Mouse (Mus musculus) erythroblast, embryonic 14.5 days (primary cell): ENCODE measurements around the gene Cfd. TPM values are rescaled to one million over a fixed set of nuclear protein-coding genes. Genes with fewer than 3 reads are reported as not detected.
"Not testable (repeated sequence)": the region's sequence is repeated elsewhere in the genome, so short reads cannot be mapped to it uniquely, and the experiment has no call there.

ENCODE experiments used
- H3K27me3 ChIP-seq: 2 replicates; pipeline ENCODE4 v1.6.1; 2012; ENCODE audit warnings: inconsistent platforms; ENCODE audit not compliant: control insufficient read depth
- H3K36me3 ChIP-seq: 2 replicates; pipeline ENCODE4 v1.6.1; 2012; ENCODE audit warnings: mild to moderate bottlenecking, inconsistent platforms; ENCODE audit not compliant: control insufficient read depth
- H3K4me1 ChIP-seq: 2 replicates; pipeline ENCODE4 v1.6.1; 2012; ENCODE audit warnings: inconsistent platforms; ENCODE audit not compliant: control insufficient read depth
- H3K4me3 ChIP-seq: replicated peaks from 2 replicates; pipeline ENCODE3; 2012; ENCODE audit warnings: moderate library complexity, mild to moderate bottlenecking, inconsistent platforms
- H3K9me3 ChIP-seq: 2 replicates; pipeline ENCODE4 v1.6.1; 2012; ENCODE audit warnings: low read length, inconsistent platforms, mixed read lengths; ENCODE audit not compliant: control insufficient read depth
- GATA1 ChIP-seq: IDR thresholded peaks from 2 replicates; pipeline ENCODE4 v1.6.1; 2012; ENCODE audit warnings: low read length, inconsistent platforms, mixed read lengths
- TAL1 ChIP-seq: IDR thresholded peaks from 3 replicates; pipeline ENCODE4 v1.6.1; 2012; ENCODE audit warnings: low read length, inconsistent platforms, mixed read lengths
- polyA plus RNA-seq: library from polyadenylated mRNA; stranded (reverse); fragments of >175 nt; gene quantifications from 2 replicates; pipeline ENCODE4 v1.2.3, GENCODE M21; 2012

The Cfd gene
- polyA plus RNA-seq, 1 experiment = not detected

DNA sequence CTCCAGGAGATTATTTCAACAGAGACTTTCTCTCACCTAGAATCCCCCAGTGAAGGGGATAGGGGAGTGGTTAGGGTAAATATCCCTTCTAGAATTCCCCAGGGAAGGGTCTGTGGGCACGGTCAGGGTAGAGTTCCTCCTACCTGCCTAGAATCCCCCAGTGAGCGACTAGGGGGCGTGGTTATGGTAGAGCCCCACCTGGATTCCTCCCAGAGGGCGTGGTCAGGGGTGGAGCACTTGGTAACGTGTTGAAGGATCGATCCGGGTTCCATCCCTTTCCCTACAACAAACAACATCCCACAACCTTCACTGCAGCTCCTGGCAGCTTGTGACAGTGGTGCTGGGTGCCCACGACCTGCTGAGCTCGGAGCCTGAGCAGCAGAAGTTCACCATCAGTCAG, 9.9 kb upstream of the Cfd start:
- H3K4me1 ChIP-seq = peaks cover 40% of the 10 kb centered on the region
- TF ChIP-seq GATA1 = no peak
- TF ChIP-seq TAL1 = no peak
- no peaks in the 10 kb centered on the region for H3K36me3 ChIP-seq
- no peaks in the 10 kb centered on the region for H3K9me3 ChIP-seq
- H3K4me3 ChIP-seq = no peak overlapping the region
- H3K27me3 ChIP-seq = peaks cover 56% of the 10 kb centered on the region

DNA sequence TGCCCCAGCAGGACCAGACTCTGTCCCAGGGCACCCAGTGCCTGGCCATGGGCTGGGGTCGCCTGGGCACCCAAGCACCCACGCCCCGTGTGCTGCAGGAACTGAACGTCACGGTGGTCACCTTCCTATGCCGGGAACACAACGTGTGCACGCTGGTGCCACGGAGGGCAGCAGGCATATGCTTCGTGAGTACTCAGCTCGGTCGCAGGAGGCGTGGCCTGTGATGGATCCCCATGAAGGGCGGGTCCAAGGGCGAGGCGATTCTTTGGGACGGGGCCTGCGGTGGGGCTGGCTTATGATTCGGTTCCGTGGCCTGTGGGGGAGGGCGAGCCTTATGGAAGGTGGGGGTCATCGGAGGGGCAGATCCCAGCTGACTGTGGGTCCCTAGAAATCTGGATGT, 8.7 kb upstream of the Cfd start:
- peaks cover 38% of the 10 kb centered on the region for H3K4me1 ChIP-seq
- H3K36me3 ChIP-seq = no peaks in the 10 kb centered on the region
- H3K4me3 ChIP-seq = peak overlapping the region; percentile 23

DNA sequence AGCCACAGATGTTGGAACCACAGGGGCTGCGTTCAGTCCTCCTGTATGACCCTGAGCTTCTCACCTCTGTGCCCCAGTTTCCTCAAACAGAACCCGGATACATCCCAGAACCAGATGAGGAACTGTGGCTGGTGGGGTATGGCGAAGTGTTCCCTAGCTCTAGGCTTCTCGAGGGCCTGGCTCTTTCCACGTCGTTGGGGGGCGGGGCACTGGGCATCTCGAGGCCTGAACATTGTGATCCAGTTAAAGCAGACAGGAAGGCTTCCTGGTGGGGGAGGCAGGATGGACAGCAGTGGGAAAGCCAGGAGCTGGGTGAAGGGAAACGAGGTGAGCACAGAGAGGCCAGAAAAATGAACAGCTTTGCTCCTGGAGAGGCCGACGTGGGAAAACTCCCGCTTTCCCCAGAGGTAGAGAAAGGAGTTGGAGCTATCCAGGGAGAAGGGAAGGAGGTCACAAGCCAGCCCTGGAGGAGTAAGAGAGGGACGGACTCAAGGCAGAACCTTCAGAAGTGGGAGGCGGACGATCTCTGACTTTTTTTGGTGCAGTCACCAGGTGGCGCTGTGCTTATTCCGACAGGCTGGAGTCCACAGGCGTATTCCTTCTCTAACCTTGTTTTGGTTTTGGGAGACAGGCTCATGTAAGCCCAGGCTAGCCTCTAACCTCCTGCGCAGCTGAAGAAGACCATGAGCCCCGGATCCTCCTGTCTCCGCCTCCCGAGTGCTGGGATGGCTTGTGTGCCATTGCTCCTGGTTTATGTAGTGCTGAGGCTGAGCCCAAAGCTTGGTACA, 7.2 kb upstream of the Cfd start:
- Histone ChIP-seq H3K4me3 (no peak overlapping the region), H3K4me1 (peaks cover 28% of the 10 kb centered on the region), H3K36me3 (no peaks in the 10 kb centered on the region), H3K27me3 (peaks cover 42% of the 10 kb centered on the region), H3K9me3 (no peaks in the 10 kb centered on the region)
- no peak for TF ChIP-seq GATA1
- no peak for TF ChIP-seq TAL1

More for the DNA sequence above, 8.7 kb upstream of the Cfd start:
- Histone ChIP-seq H3K9me3 (no peaks in the 10 kb centered on the region), H3K27me3 (peaks cover 54% of the 10 kb centered on the region)
- TF ChIP-seq TAL1 (no peak), GATA1 (no peak)

DNA sequence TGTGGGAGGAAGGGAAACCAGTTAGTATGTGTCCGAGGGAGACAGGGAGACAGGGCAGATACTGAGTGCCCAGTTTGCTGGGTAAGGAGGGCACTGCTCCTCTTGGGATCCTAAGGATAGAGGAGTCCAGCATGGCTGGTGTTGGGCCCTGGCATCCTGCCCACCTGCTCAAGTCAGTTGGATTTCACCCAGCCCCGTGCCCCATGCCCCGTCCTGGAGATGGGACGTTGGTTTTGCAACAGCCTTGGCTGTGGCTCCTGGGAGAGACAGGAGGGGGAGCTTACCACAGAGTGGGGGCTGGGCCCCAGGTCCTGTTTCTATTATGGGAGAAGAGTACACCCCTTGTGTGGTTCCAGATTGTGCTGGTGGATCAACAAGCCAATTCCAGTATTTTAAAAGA, 6.2 kb upstream of the Cfd start:
- Histone ChIP-seq H3K27me3 (peaks cover 36% of the 10 kb centered on the region), H3K4me3 (no peak overlapping the region), H3K4me1 (peaks cover 28% of the 10 kb centered on the region), H3K9me3 (no peaks in the 10 kb centered on the region), H3K36me3 (no peaks in the 10 kb centered on the region)
- TF ChIP-seq TAL1 = no peak
- TF ChIP-seq GATA1 = no peak

DNA sequence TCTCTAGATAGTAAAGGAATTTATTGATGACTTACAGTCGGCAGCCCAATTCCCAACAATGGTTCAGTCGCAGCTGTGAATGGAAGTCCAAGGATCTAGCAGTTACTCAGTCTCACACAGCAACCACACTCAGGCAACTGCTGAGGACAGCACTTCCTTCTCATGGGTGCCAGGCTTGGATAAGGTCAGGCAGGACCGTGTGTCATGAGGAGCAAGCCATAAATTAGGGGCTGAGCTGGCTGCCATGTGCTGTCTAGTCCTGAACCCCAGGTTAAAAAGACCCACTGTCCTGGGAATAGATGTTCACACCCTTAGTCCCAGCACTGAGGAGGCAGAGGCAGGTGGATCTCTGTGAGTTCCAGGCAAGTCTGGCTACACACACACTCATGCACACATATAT, 5.7 kb upstream of the Cfd start:
- not testable (repeated sequence) for H3K36me3 ChIP-seq, H3K9me3 ChIP-seq, H3K4me3 ChIP-seq
- H3K4me1 ChIP-seq = peaks cover 26% of the 10 kb centered on the region
- peaks cover 33% of the 10 kb centered on the region for H3K27me3 ChIP-seq

DNA sequence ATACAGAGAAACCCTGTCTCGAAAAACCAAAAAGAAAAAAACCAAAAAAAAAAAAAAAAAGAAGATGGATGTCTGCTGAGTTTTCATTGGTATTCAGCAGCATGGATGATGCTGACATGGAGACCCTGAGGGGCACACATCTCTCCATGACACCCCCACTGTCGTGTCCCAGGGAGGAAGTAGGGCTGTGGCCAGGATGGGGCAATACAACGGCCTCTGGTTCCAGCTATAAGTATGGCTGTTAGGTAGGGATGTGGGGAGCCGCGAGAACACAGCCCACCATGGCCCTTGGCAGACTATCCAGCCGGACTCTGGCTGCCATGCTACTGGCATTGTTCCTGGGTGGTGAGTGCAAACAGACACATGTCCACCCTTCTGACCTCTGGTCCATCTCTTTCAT, 4.6 kb upstream of the Cfd start, which contains the start of gene Elane:
TSS of gene Elane (plus strand) at position 194 of the 400 bp plus-strand sequence.
- Histone ChIP-seq H3K4me1 (peaks cover 17% of the 10 kb centered on the region), H3K27me3 (peaks cover 29% of the 10 kb centered on the region), H3K9me3 (no peaks in the 10 kb centered on the region), H3K36me3 (no peaks in the 10 kb centered on the region), H3K4me3 (no peak within 1 kb of the TSS)
- TF ChIP-seq TAL1 = no peak
- no peak for TF ChIP-seq GATA1

DNA sequence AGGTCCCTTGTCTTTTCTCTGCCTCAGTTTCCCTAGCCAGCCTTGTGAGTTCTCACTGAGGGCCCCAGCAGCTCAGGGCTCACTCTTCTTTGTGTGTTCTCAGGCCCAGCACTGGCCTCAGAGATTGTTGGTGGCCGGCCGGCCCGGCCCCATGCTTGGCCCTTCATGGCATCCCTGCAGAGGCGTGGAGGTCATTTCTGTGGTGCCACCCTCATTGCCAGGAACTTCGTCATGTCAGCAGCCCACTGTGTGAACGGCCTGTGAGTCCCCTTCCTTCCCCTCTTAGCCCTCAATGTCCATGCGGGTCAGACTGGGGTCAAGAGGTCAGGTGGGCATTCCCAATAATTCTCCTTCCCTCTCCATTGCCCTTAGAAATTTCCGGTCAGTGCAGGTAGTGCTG, 4.0 kb upstream of the Cfd start:
- Histone ChIP-seq H3K27me3 (peaks cover 27% of the 10 kb centered on the region), H3K36me3 (no peaks in the 10 kb centered on the region), H3K4me1 (peaks cover 11% of the 10 kb centered on the region), H3K4me3 (no peak overlapping the region), H3K9me3 (no peaks in the 10 kb centered on the region)
- no peak for TF ChIP-seq TAL1
- no peak for TF ChIP-seq GATA1

DNA sequence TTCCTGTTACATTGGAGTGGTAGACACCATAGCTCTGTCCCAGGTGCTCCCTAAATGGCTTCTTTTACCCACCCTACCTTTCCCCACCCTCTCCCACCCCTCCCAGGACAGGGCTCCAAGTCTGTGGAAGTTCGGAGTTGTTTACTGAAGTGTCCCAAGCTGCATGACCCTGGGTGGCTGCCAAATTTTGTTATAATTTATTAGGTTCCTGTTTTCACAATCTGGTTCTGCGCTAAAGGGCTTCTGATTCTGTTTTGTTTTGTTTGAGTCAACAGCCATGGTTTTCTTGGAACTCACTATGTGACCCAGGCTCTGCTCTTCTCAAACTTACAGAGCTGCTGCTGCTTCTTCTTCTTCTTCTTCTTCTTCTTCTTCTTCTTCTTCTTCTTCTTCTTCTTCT, 1.3 kb upstream of the Cfd start:
- H3K4me3 ChIP-seq = no peak overlapping the region
- H3K36me3 ChIP-seq = peaks cover 1% of the 10 kb centered on the region; the same call in 1 of the 2 replicates
- H3K9me3 ChIP-seq = no peaks in the 10 kb centered on the region
- no peaks in the 10 kb centered on the region for H3K4me1 ChIP-seq
- peaks cover 7% of the 10 kb centered on the region for H3K27me3 ChIP-seq
- TF ChIP-seq TAL1 (no peak), GATA1 (no peak)

DNA sequence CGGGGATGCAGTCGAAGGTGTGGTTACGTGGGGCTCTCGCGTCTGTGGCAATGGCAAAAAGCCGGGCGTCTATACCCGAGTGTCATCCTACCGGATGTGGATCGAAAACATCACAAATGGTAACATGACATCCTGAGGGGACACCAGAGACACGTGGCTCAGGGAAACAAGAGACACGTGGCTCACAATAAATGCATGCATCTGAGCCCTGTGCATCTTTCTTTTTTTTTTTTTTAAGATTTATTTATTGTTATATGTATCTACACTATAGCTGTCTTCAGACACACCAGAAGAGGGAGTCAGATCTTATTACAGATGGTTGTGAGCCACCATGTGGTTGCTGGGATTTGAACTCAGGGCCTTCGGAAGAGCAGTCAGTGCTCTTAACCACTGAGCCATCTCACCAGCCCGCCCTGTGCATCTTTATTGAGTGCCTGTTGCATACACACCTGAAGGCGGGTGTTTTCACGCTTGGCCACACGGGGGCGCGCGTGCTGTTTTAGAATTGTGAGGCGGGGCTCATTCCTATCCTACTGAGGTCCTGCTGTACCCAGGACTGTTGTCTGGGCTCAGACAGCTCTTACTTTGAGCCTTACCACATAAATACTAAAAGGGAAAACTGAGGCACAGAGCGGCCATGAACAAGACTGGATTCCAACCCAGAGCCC, 1.9 kb downstream of the Cfd start:
- H3K27me3 ChIP-seq, H3K4me3 ChIP-seq, H3K9me3 ChIP-seq, H3K4me1 ChIP-seq: not testable (repeated sequence)
- H3K36me3 ChIP-seq = peaks cover 29% of the 10 kb centered on the region
